Mouse (Mus musculus): ENCODE data around the gene Olfr1036.
"Not testable (repeated sequence)": the region's sequence is repeated elsewhere in the genome, so short reads cannot be mapped to it uniquely, and the experiment has no call there.

The Olfr1036 gene

GRCm38 (mm10) chr2:86073692-86074091, at the start of gene Olfr1036:
Gene Olfr1036 (plus strand): TSS chr2:86073992.
- DNase-seq, result not testable (repeated sequence)

GRCm38 (mm10) chr2:86045561-86045960, 28.2 kb upstream of the Olfr1036 start, which contains the start of gene Olfr1034:
Gene Olfr1034 (plus strand): TSS chr2:86045861.
- no peak for DNase-seq

- DNase-seq, result not testable (repeated sequence)
Measured at GRCm38 (mm10) chr2:86050777-86051176, 23.0 kb upstream of the Olfr1036 start.

GRCm38 (mm10) chr2:86063766-86064165, 10.0 kb upstream of the Olfr1036 start:
- DNase-seq, result not testable (repeated sequence)

- DNase-seq, result no peak
Measured at GRCm38 (mm10) chr2:86070189-86070588, 3.6 kb upstream of the Olfr1036 start.

- DNase-seq, result not testable (repeated sequence)
Measured at GRCm38 (mm10) chr2:86080478-86080877, 6.7 kb downstream of the Olfr1036 start.

GRCm38 (mm10) chr2:86087285-86087684, 13.5 kb downstream of the Olfr1036 start, which contains the start of gene Olfr1037:
Gene Olfr1037 (minus strand): TSS chr2:86087385.
- no peak for DNase-seq
